Mouse (Mus musculus) stomach, embryonic 16.5 days (tissue): Measurements from ENCODE around the gene Psmc3ip. TPM values are rescaled to one million over a fixed set of nuclear protein-coding genes. Genes with fewer than 3 reads are reported as not detected.

Experiments
- ATAC-seq: fragments of 200-750 bp; cut with Nextera tagmentation; 2 replicates; pipeline ENCODE4 v1.8.0; 2017; ENCODE audit warnings: moderate number of reproducible peaks, moderate TSS enrichment; ENCODE audit not compliant: insufficient read depth, low FRiP score
- H3K27ac ChIP-seq: fragments of 300-500 bp; sonication (generic); 2 replicates; pipeline ENCODE4 v1.5.1; 2014; ENCODE audit warnings: low read length
- H3K27me3 ChIP-seq: fragments of 300-500 bp; sonication (generic); 2 replicates; pipeline ENCODE4 v1.6.1; 2014; ENCODE audit warnings: low read length, control low read depth, mixed read lengths; ENCODE audit not compliant: control insufficient read depth, insufficient read depth
- H3K36me3 ChIP-seq: fragments of 300-500 bp; sonication (generic); 2 replicates; pipeline ENCODE4 v1.6.1; 2014; ENCODE audit warnings: low read length; ENCODE audit not compliant: control insufficient read depth, insufficient read depth
- H3K4me1 ChIP-seq: fragments of 300-500 bp; sonication (generic); 2 replicates; pipeline ENCODE4 v1.6.1; 2014; ENCODE audit warnings: low read length, control low read depth, mixed read lengths; ENCODE audit not compliant: control insufficient read depth, insufficient read depth
- H3K4me2 ChIP-seq: fragments of 300-500 bp; sonication (generic); 2 replicates; pipeline ENCODE4 v1.6.1; 2014; ENCODE audit warnings: low read depth, low read length, mixed read lengths
- H3K4me3 ChIP-seq: fragments of 300-500 bp; sonication (generic); replicated peaks from 2 replicates; pipeline ENCODE4 v1.5.1; 2014; ENCODE audit warnings: mild to moderate bottlenecking, low read length
- H3K9ac ChIP-seq: fragments of 300-500 bp; sonication (generic); 2 replicates; pipeline ENCODE4 v1.6.1; 2014; ENCODE audit warnings: low read length
- H3K9me3 ChIP-seq: fragments of 300-500 bp; sonication (generic); replicated peaks from 2 replicates; pipeline ENCODE4 v1.6.1; 2016; ENCODE audit warnings: low read length, control low read depth; ENCODE audit not compliant: control insufficient read depth
- WGBS: fragments of 180-500 bp; shearing (Covaris S2); extraction: QIAGEN DNeasy Blood & Tissue Kit; methylation state at CpG from one replicate; pipeline ENCODE4 v1.1.7; 2014; 5-methylcytosine and 5-hydroxymethylcytosine counted together
- polyA plus RNA-seq: library from polyadenylated mRNA; unstranded; fragments of >200 nt; fragmentation: Nextera tagmentation; extraction: Ambion mirVana; gene quantifications from 2 replicates; pipeline ENCODE4 v1.2.1, GENCODE M21; 2015

The Psmc3ip gene
- polyA plus RNA-seq, 1 experiment from 2014 or later = 21.4 TPM

- ATAC-seq = no peak
- H3K4me2 ChIP-seq = no peak overlapping the region
- H3K9me3 ChIP-seq = no peaks in the 10 kb centered on the region
- H3K4me1 ChIP-seq = peaks cover 81% of the 10 kb centered on the region
- no peaks in the 10 kb centered on the region for H3K36me3 ChIP-seq
- H3K27me3 ChIP-seq = no peaks in the 10 kb centered on the region
- WGBS = 64% methylated on average over 12 of the region's 12 CpGs
- H3K4me3 ChIP-seq = no peak overlapping the region
- peak overlapping the region; percentile 99 for H3K27ac ChIP-seq
- H3K9ac ChIP-seq = peak overlapping the region; percentile 64; the same call in 1 of the 2 replicates
These were observed 32.9 kb downstream of the Psmc3ip start for GRCm38 (mm10) chr11:101062165-101062884.

GRCm38 (mm10) chr11:101061049-101061448, 34.2 kb downstream of the Psmc3ip start:
- Histone ChIP-seq H3K4me3 (no peak overlapping the region), H3K9me3 (no peaks in the 10 kb centered on the region), H3K27me3 (no peaks in the 10 kb centered on the region), H3K27ac (peak overlapping the region; percentile 99), H3K4me1 (peaks cover 81% of the 10 kb centered on the region), H3K4me2 (no peak overlapping the region), H3K36me3 (no peaks in the 10 kb centered on the region), H3K9ac (0 out of 2 replicates have a peak overlapping the region, but pooled peaks have one; percentile 64)
- WGBS = 81% methylated on average over 5 of the region's 5 CpGs
- ATAC-seq = no peak

- H3K27me3 ChIP-seq = no peaks in the 10 kb centered on the region
- H3K36me3 ChIP-seq = no peaks in the 10 kb centered on the region
- H3K9ac ChIP-seq = peak overlapping the region; percentile 57
- H3K9me3 ChIP-seq = no peaks in the 10 kb centered on the region
- H3K4me1 ChIP-seq = peaks cover 86% of the 10 kb centered on the region
- no peak overlapping the region for H3K4me3 ChIP-seq
- peak; percentile 22; the same call in 1 of the 2 replicates for ATAC-seq
- peak overlapping the region; percentile 99 for H3K27ac ChIP-seq
- WGBS = 34% methylated on average over 8 of the region's 8 CpGs
- no peak overlapping the region for H3K4me2 ChIP-seq
These were observed 35.1 kb downstream of the Psmc3ip start for GRCm38 (mm10) chr11:101060126-101060525.

- Histone ChIP-seq H3K9me3 (no peaks in the 10 kb centered on the region), H3K4me1 (peaks cover 84% of the 10 kb centered on the region), H3K36me3 (no peaks in the 10 kb centered on the region), H3K4me2 (no peak overlapping the region), H3K27me3 (no peaks in the 10 kb centered on the region), H3K27ac (peak overlapping the region; percentile 99), H3K9ac (peak overlapping the region; percentile 57), H3K4me3 (no peak overlapping the region)
- ATAC-seq = no peak
- 79% methylated on average over 10 of the region's 10 CpGs for WGBS
These were observed 35.8 kb downstream of the Psmc3ip start for GRCm38 (mm10) chr11:101059473-101059872.

- Histone ChIP-seq H3K27ac (peak overlapping the region; percentile 99), H3K4me3 (no peak overlapping the region), H3K9me3 (no peaks in the 10 kb centered on the region), H3K4me1 (peaks cover 76% of the 10 kb centered on the region), H3K9ac (peak overlapping the region; percentile 28; the same call in 1 of the 2 replicates), H3K4me2 (no peak overlapping the region), H3K27me3 (no peaks in the 10 kb centered on the region), H3K36me3 (0 out of 2 replicates have a peak, but pooled peaks cover 5% of the 10 kb centered on the region)
- WGBS = 41% methylated on average over 5 of the region's 5 CpGs
- no peak for ATAC-seq
These were observed 36.5 kb downstream of the Psmc3ip start for GRCm38 (mm10) chr11:101058726-101059125.

GRCm38 (mm10) chr11:101057860-101058259, 37.4 kb downstream of the Psmc3ip start:
- Histone ChIP-seq H3K4me1 (peaks cover 68% of the 10 kb centered on the region), H3K9me3 (no peaks in the 10 kb centered on the region), H3K27me3 (no peaks in the 10 kb centered on the region), H3K4me3 (no peak overlapping the region), H3K27ac (peak overlapping the region; percentile 99), H3K9ac (0 out of 2 replicates have a peak overlapping the region, but pooled peaks have one; percentile 22), H3K36me3 (0 out of 2 replicates have a peak, but pooled peaks cover 5% of the 10 kb centered on the region), H3K4me2 (no peak overlapping the region)
- no peak for ATAC-seq
- WGBS = 28% methylated on average over 5 of the region's 5 CpGs

- WGBS = 13% methylated on average over 8 of the region's 8 CpGs
- peak overlapping the region; percentile 97 for H3K27ac ChIP-seq
- no peaks in the 10 kb centered on the region for H3K27me3 ChIP-seq
- peak; percentile 80; the same call in 1 of the 2 replicates for ATAC-seq
- peak overlapping the region; percentile 22 for H3K9ac ChIP-seq
- H3K4me1 ChIP-seq = peaks cover 64% of the 10 kb centered on the region
- no peak overlapping the region for H3K4me3 ChIP-seq
- no peaks in the 10 kb centered on the region for H3K9me3 ChIP-seq
- 0 out of 2 replicates have a peak, but pooled peaks cover 5% of the 10 kb centered on the region for H3K36me3 ChIP-seq
- H3K4me2 ChIP-seq = no peak overlapping the region
These were observed 38.4 kb downstream of the Psmc3ip start for GRCm38 (mm10) chr11:101056885-101057284.

GRCm38 (mm10) chr11:101055418-101055817, 39.8 kb downstream of the Psmc3ip start:
- Histone ChIP-seq H3K4me2 (no peak overlapping the region), H3K27me3 (no peaks in the 10 kb centered on the region), H3K4me1 (peaks cover 51% of the 10 kb centered on the region), H3K36me3 (0 out of 2 replicates have a peak, but pooled peaks cover 5% of the 10 kb centered on the region), H3K27ac (no peak overlapping the region), H3K9ac (no peak overlapping the region), H3K4me3 (no peak overlapping the region), H3K9me3 (no peaks in the 10 kb centered on the region)
- no peak for ATAC-seq
- 78% methylated on average over 14 of the region's 14 CpGs for WGBS

- Histone ChIP-seq H3K9ac (no peak overlapping the region), H3K27me3 (no peaks in the 10 kb centered on the region), H3K9me3 (no peaks in the 10 kb centered on the region), H3K4me3 (no peak overlapping the region), H3K4me2 (no peak overlapping the region), H3K4me1 (peaks cover 40% of the 10 kb centered on the region), H3K36me3 (0 out of 2 replicates have a peak, but pooled peaks cover 5% of the 10 kb centered on the region), H3K27ac (peak overlapping the region; percentile 91; the same call in 1 of the 2 replicates)
- 100% methylated on average over 1 of the region's 1 CpGs for WGBS
- no peak for ATAC-seq
These were observed 41.3 kb downstream of the Psmc3ip start for GRCm38 (mm10) chr11:101053974-101054373.
